Mouse (Mus musculus) limb, embryonic 13.5 days (tissue): ENCODE measurements around the gene Mrpl40. TPM values are rescaled to one million over a fixed set of nuclear protein-coding genes. Genes with fewer than 3 reads are reported as not detected.
"Not testable (repeated sequence)": the region's sequence is repeated elsewhere in the genome, so short reads cannot be mapped to it uniquely, and the experiment has no call there.

ENCODE experiments used
- ATAC-seq: fragments of 200-750 bp; cut with Nextera tagmentation; 2 replicates; pipeline ENCODE4 v1.8.0; 2017; ENCODE audit warnings: low read depth, moderate number of reproducible peaks, moderate TSS enrichment; ENCODE audit not compliant: low FRiP score
- H3K27ac ChIP-seq: fragments of 300-500 bp; sonication (generic); 2 replicates; pipeline ENCODE4 v1.5.1; 2015; ENCODE audit warnings: inconsistent platforms, mild to moderate bottlenecking, moderate library complexity
- H3K27me3 ChIP-seq: fragments of 300-500 bp; sonication (generic); 2 replicates; pipeline ENCODE4 v1.6.1; 2015; ENCODE audit warnings: mild to moderate bottlenecking, inconsistent platforms
- H3K36me3 ChIP-seq: fragments of 300-500 bp; sonication (generic); 2 replicates; pipeline ENCODE4 v1.6.1; 2015; ENCODE audit warnings: inconsistent platforms, mild to moderate bottlenecking, moderate library complexity
- H3K4me1 ChIP-seq: fragments of 300-500 bp; sonication (generic); 2 replicates; pipeline ENCODE4 v1.6.1; 2015; ENCODE audit warnings: inconsistent platforms
- H3K4me2 ChIP-seq: fragments of 300-500 bp; sonication (generic); replicated peaks from 2 replicates; pipeline ENCODE4 v1.6.1; 2015; ENCODE audit warnings: inconsistent platforms, mild to moderate bottlenecking, moderate library complexity
- H3K4me3 ChIP-seq: fragments of 300-500 bp; sonication (generic); 2 replicates; pipeline ENCODE4 v1.5.1; 2015; ENCODE audit warnings: moderate library complexity, mild to moderate bottlenecking, inconsistent platforms
- H3K9ac ChIP-seq: fragments of 300-500 bp; sonication (generic); 2 replicates; pipeline ENCODE4 v1.6.1; 2015; ENCODE audit warnings: mild to moderate bottlenecking, inconsistent platforms
- H3K9me3 ChIP-seq: fragments of 300-500 bp; sonication (generic); 2 replicates; pipeline ENCODE4 v1.6.1; 2016; ENCODE audit warnings: inconsistent platforms
- WGBS: fragments of 180-500 bp; shearing (Covaris S2); methylation state at CpG from one replicate; pipeline ENCODE4 v1.1.7; 2015; 5-methylcytosine and 5-hydroxymethylcytosine counted together
- polyA plus RNA-seq: library from polyadenylated mRNA; unstranded; fragments of >200 nt; fragmentation: Nextera tagmentation; extraction: Ambion mirVana; gene quantifications from 2 replicates; pipeline ENCODE4 v1.2.1, GENCODE M21; 2015

Mrpl40 gene
- 104 and 105 TPM in 2 replicates for polyA plus RNA-seq

GRCm38 (mm10) chr16:18876442-18877308 is at the start of gene Mrpl40, which contains the start of gene Hira:
TSS of gene Mrpl40 (minus strand) at chr16:18876862.
TSS of gene Hira (plus strand) at chr16:18877037.
- H3K9ac ChIP-seq: peak within 1 kb of the TSS; percentile 94
- under 1% methylated on average over 88 of the region's 93 CpGs for WGBS
- H3K27me3 ChIP-seq: no peaks in the 10 kb centered on the region
- peak within 1 kb of the TSS; percentile 92 for H3K4me3 ChIP-seq
- H3K36me3 ChIP-seq: peaks cover 51% of the 10 kb centered on the region
- H3K27ac ChIP-seq: peak within 1 kb of the TSS; percentile 94
- H3K4me2 ChIP-seq: peak within 1 kb of the TSS; percentile 83
- peak; percentile 93 for ATAC-seq
- H3K9me3 ChIP-seq: no peaks in the 10 kb centered on the region
- H3K4me1 ChIP-seq: peaks cover 11% of the 10 kb centered on the region

DNA sequence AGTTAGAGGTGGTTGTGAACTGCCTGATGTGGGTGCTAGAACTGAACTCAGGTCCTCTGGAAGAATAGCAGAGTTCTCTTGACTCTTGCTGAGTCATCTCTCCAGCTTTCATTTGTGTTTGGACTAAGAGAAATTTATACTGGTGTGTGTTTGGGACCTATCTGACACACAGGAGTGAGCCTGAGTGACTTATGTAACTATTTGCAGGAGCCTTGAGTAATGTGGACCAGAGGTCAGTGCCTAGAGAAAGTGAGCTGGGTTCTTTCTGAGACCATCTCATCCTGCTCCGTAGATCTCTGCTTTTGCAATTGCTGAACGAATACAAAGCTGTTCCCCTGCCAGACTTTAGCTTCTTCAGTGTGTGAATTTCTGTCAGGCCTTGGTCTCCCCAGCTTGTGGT is 45.1 kb upstream of the Mrpl40 start:
- no peak overlapping the region for H3K4me2 ChIP-seq
- H3K4me3 ChIP-seq: no peak overlapping the region
- no peak overlapping the region for H3K9ac ChIP-seq
- no peaks in the 10 kb centered on the region for H3K9me3 ChIP-seq
- 96% methylated on average over 2 of the region's 2 CpGs for WGBS
- ATAC-seq: no peak
- no peak overlapping the region for H3K27ac ChIP-seq
- H3K36me3 ChIP-seq: peaks cover 95% of the 10 kb centered on the region
- no peaks in the 10 kb centered on the region for H3K4me1 ChIP-seq
- H3K27me3 ChIP-seq: no peaks in the 10 kb centered on the region

DNA sequence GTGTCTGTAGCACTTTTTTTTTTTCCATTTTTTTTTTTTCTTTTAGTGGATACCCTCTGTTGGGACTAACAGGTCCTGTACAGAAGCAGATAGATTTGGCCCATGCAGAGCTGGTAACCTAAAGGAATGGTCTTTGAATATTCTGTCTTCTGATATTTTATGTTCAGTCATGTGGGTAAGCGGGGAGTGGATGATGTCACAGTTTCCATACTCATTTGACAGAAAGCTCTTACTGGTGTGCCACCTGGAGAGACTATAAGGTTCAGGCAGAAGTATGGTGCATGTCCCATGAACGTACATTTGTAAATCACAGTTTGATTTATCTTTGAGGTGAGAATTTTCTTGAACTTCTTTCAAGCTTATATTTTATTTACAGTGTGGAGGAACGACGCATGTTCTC is 39.4 kb upstream of the Mrpl40 start:
- Histone ChIP-seq H3K36me3 (peaks cover 73% of the 10 kb centered on the region), H3K27ac (no peak overlapping the region)
- WGBS: 94% methylated on average over 4 of the region's 4 CpGs

DNA sequence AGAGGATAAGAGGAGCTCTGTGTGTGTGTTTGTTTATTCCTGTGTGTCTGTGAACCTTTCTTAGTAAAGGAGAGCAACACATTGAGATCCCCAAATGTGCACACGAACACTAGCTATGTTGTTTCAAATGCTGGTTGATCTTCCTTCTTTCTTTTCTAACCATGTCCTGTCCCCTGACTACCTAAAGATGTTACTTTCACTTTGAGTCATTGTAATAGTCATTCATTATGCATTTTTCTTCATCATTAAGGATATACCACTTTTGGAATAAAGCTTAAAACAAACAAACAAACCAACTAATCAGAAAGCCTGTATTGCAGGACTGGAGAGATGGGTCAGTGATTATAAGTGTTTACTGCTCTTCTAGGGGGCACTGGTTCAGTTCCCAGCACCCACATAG is 29.0 kb upstream of the Mrpl40 start:
- Histone ChIP-seq H3K36me3 (peaks cover 66% of the 10 kb centered on the region), H3K9ac (no peak overlapping the region), H3K4me2 (no peak overlapping the region), H3K9me3 (no peaks in the 10 kb centered on the region), H3K27ac (no peak overlapping the region), H3K4me1 (no peaks in the 10 kb centered on the region), H3K27me3 (no peaks in the 10 kb centered on the region), H3K4me3 (no peak overlapping the region)
- WGBS: 94% methylated on average over 1 of the region's 1 CpGs
- no peak for ATAC-seq

More for the DNA sequence above, 39.4 kb upstream of the Mrpl40 start:
- no peak for ATAC-seq
- Histone ChIP-seq H3K4me3 (no peak overlapping the region), H3K9ac (no peak overlapping the region), H3K4me1 (no peaks in the 10 kb centered on the region), H3K4me2 (no peak overlapping the region), H3K9me3 (no peaks in the 10 kb centered on the region), H3K27me3 (no peaks in the 10 kb centered on the region)

GRCm38 (mm10) chr16:18896429-18896828 is 19.8 kb upstream of the Mrpl40 start:
- H3K36me3 ChIP-seq: peaks cover 47% of the 10 kb centered on the region
- H3K27me3 ChIP-seq: no peaks in the 10 kb centered on the region
- H3K9ac ChIP-seq: no peak overlapping the region
- peak; percentile 64 for ATAC-seq
- no peaks in the 10 kb centered on the region for H3K9me3 ChIP-seq
- no peak overlapping the region for H3K27ac ChIP-seq
- no peak overlapping the region for H3K4me2 ChIP-seq
- WGBS: 33% methylated on average over 10 of the region's 10 CpGs
- H3K4me3 ChIP-seq: no peak overlapping the region
- H3K4me1 ChIP-seq: peaks cover 7% of the 10 kb centered on the region

- Histone ChIP-seq H3K27ac (no peak overlapping the region), H3K9ac (no peak overlapping the region), H3K9me3 (no peaks in the 10 kb centered on the region), H3K36me3 (peaks cover 36% of the 10 kb centered on the region), H3K4me3 (no peak overlapping the region), H3K4me1 (peaks cover 7% of the 10 kb centered on the region), H3K27me3 (no peaks in the 10 kb centered on the region), H3K4me2 (no peak overlapping the region)
- no peak for ATAC-seq
- 81% methylated on average over 3 of the region's 3 CpGs for WGBS
Observed at GRCm38 (mm10) chr16:18895249-18895648, 18.6 kb upstream of the Mrpl40 start.

DNA sequence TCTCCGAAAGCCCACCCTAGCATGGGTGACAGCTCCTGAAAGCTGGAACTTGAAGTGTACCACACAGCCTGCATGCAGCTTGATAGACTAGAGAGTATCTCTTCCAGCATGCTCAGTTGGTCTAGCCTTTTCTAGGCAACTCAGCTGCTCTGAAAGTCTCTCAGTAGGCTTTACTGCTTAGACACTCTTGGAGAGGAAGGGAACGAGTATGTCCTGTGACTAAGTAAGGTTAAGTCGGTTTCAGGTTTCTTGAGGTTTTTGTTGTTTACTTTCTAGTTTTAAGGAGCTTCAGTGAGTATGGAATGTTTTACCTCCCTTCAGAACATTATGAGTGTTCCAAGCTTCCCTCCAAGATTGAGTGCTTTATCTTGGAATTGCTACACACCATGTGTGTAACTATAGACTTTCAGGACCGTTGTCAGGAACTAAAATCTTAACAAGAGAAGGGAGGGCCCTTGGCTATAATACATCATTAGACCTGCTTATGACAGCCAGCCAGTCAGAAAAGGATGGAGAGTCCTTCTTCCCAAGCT is 17.2 kb upstream of the Mrpl40 start:
- Histone ChIP-seq H3K9me3 (no peaks in the 10 kb centered on the region), H3K27me3 (no peaks in the 10 kb centered on the region), H3K4me3 (no peak overlapping the region), H3K4me1 (peaks cover 7% of the 10 kb centered on the region), H3K9ac (no peak overlapping the region), H3K36me3 (peaks cover 24% of the 10 kb centered on the region), H3K4me2 (no peak overlapping the region), H3K27ac (no peak overlapping the region)
- WGBS: 69% methylated on average over 4 of the region's 4 CpGs
- ATAC-seq: no peak

- no peak overlapping the region for H3K27ac ChIP-seq
- H3K9ac ChIP-seq: no peak overlapping the region
- H3K4me3 ChIP-seq: no peak overlapping the region
- H3K9me3 ChIP-seq: no peaks in the 10 kb centered on the region
- H3K4me2 ChIP-seq: no peak overlapping the region
- H3K36me3 ChIP-seq: peaks cover 41% of the 10 kb centered on the region
- no peak for ATAC-seq
- H3K4me1 ChIP-seq: no peaks in the 10 kb centered on the region
- no peaks in the 10 kb centered on the region for H3K27me3 ChIP-seq
Observed at GRCm38 (mm10) chr16:18884044-18884443, 7.4 kb upstream of the Mrpl40 start.

DNA sequence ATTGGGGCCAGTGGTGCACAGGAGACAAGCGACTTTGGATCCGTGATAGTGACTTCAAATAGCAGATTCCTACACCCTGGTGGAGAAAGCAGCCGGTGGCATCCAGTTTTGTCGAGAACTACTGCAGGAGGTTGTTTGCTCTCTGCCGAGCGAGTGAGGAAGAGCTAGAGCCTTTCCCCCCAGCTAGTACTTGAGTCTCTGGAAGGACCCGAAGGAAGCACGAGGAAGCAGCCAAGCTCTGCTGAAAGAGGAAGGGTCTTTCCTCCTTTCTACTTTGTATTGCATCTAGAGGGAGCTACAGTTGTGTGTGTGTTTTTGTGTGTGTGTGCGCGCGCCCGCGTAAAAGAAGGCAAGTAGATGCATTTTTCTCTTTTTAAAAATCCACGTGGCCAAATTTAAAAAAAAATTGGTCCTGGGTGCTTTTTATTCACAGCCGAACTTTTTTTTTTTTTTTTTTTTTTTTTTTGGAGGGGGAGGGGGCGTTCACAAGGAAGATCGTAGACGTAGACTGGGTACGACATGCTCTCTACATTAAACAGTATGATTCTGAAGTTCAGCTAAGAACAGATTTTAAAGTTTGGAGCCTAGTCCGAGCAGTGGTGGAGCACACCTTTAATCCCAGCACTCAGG is 1.5 kb upstream of the Mrpl40 start:
- H3K36me3 ChIP-seq: peaks cover 41% of the 10 kb centered on the region
- peak overlapping the region; percentile 92 for H3K4me3 ChIP-seq
- H3K27me3 ChIP-seq: no peaks in the 10 kb centered on the region
- 34% methylated on average over 20 of the region's 20 CpGs for WGBS
- ATAC-seq: no peak
- peaks cover 11% of the 10 kb centered on the region for H3K4me1 ChIP-seq
- peak overlapping the region; percentile 94 for H3K27ac ChIP-seq
- no peaks in the 10 kb centered on the region for H3K9me3 ChIP-seq
- peak overlapping the region; percentile 83 for H3K4me2 ChIP-seq
- peak overlapping the region; percentile 94 for H3K9ac ChIP-seq

- peaks cover 47% of the 10 kb centered on the region for H3K36me3 ChIP-seq
- no peaks in the 10 kb centered on the region for H3K9me3 ChIP-seq
- peak overlapping the region; percentile 94 for H3K9ac ChIP-seq
- WGBS: under 1% methylated on average over 41 of the region's 43 CpGs
- peaks cover 11% of the 10 kb centered on the region for H3K4me1 ChIP-seq
- H3K4me3 ChIP-seq: peak overlapping the region; percentile 92
- peak overlapping the region; percentile 83 for H3K4me2 ChIP-seq
- peak; percentile 15 for ATAC-seq
- H3K27ac ChIP-seq: peak overlapping the region; percentile 94
- no peaks in the 10 kb centered on the region for H3K27me3 ChIP-seq
Observed at GRCm38 (mm10) chr16:18877386-18878090, 876 bp upstream of the Mrpl40 start.

DNA sequence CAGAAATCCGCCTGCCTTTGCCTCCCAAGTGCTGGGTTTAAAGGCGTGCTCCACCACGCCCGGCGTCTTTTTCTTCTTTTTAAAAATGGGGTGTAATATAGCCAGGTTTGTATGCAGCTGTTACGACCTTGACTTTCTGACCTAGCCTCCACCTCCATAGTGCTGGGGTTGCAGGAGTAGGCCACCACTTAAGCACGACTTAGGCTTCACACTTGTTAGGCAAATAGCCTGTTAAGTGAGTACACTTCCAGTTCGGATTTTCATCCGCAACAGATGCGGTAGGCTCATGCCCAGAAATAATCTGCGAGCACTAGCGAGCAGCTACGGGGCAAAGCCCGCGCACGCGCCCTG is 596 bp downstream of the Mrpl40 start:
- Histone ChIP-seq H3K4me1 (peaks cover 11% of the 10 kb centered on the region), H3K27me3 (no peaks in the 10 kb centered on the region), H3K4me3 (peak overlapping the region; percentile 92), H3K4me2 (peak overlapping the region; percentile 83), H3K36me3 (peaks cover 51% of the 10 kb centered on the region), H3K9me3 (no peaks in the 10 kb centered on the region), H3K27ac (peak overlapping the region; percentile 94), H3K9ac (peak overlapping the region; percentile 94)
- ATAC-seq: no peak
- under 1% methylated on average over 17 of the region's 17 CpGs for WGBS

- not testable (repeated sequence) for H3K9me3 ChIP-seq, ATAC-seq, H3K4me1 ChIP-seq, H3K27ac ChIP-seq, H3K4me2 ChIP-seq, H3K9ac ChIP-seq, H3K27me3 ChIP-seq, H3K4me3 ChIP-seq
- H3K36me3 ChIP-seq: peaks cover 47% of the 10 kb centered on the region
- WGBS: 87% methylated on average over 1 of the region's 1 CpGs
Observed at GRCm38 (mm10) chr16:18870495-18870894, 6.2 kb downstream of the Mrpl40 start.
